Mouse (Mus musculus): ENCODE measurements around the gene Armc2. TPM values are rescaled to one million over a fixed set of nuclear protein-coding genes. Genes with fewer than 3 reads are reported as not detected.

Armc2 gene
- polyA plus RNA-seq, 1 experiment from 2014 or later = 3.5 TPM

DNA sequence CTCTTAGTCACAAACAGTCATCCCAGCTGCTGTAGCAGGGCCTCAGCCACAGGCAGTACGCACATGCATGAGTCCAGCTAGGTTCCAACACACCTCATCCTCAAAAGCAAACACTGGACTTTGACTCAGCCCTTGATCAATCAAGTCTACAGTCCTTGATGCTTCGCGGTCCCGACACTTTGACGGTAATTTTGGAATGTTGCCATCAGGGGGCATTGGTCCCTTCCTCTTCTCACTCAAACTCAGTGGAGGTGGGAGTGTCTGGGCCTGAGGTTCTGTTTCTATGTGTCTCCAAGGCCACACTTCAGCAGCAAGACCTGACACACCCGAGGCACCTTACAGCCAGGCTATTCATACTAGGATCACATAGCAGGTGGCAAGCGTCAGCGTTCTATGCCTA, 32.1 kb downstream of the Armc2 start:
- DNase-seq (ENCODE audit: low spot score) = no peak
- Histone ChIP-seq H3K4me1 (replicated peaks) (peaks cover 9% of the 10 kb centered on the region), H3K27me3 (ENCODE audit: insufficient read depth, poor library complexity, severe bottlenecking) (peaks cover 28% of the 10 kb centered on the region), H3K36me3 (no peaks in the 10 kb centered on the region), H3K9me3 (no peaks in the 10 kb centered on the region), H3K4me3 (no peak overlapping the region), H3K27ac (no peak overlapping the region)
- 87% methylated on average over 8 of the region's 8 CpGs for WGBS

DNA sequence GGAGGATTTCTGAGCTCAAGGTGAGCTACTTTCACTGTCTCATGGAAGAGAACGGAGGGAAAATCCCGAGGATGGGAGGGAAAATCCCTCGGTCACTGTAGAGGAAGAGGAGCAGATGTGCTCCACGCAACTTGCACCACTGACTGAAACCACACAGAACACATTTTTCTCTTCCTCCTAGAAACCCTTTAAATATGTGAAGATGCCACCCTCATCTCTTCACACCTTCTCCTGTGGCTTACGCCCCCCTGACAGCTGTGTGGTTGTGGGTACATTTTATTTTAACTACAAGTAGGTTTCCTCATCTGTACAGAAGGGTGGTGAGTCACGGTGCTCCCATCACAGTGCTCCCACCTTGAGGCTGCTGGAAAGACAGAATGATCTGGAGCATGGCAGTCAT, 34.0 kb downstream of the Armc2 start:
- H3K4me3 ChIP-seq = no peak overlapping the region
- no peaks in the 10 kb centered on the region for H3K9me3 ChIP-seq
- WGBS = 91% methylated on average over 6 of the region's 6 CpGs
- no peak for DNase-seq (ENCODE audit: low spot score)
- H3K27ac ChIP-seq = no peak overlapping the region
- no peaks in the 10 kb centered on the region for H3K4me1 ChIP-seq (replicated peaks)
- peaks cover 9% of the 10 kb centered on the region for H3K27me3 ChIP-seq (ENCODE audit: insufficient read depth, poor library complexity, severe bottlenecking)
- no peaks in the 10 kb centered on the region for H3K36me3 ChIP-seq

DNA sequence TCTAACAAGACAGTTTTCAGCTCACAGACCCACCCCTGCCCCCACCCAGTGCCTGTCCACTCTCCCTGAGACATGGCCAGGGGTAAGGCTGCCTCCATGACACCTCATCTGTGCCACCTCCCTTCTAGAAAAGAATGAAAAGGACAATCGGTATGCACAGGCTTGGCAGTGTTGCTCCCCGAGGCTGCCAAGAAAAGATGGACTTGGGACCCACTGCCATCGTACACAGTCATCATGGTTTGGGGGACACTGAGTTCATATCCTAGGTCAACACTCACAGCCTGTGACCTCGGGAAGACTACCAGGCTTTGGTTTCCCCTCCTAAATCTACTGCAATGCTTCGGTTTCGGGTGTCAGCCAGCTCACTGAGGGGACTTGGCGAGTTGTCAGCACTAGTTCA, 35.4 kb downstream of the Armc2 start:
- 77% methylated on average over 7 of the region's 7 CpGs for WGBS

DNA sequence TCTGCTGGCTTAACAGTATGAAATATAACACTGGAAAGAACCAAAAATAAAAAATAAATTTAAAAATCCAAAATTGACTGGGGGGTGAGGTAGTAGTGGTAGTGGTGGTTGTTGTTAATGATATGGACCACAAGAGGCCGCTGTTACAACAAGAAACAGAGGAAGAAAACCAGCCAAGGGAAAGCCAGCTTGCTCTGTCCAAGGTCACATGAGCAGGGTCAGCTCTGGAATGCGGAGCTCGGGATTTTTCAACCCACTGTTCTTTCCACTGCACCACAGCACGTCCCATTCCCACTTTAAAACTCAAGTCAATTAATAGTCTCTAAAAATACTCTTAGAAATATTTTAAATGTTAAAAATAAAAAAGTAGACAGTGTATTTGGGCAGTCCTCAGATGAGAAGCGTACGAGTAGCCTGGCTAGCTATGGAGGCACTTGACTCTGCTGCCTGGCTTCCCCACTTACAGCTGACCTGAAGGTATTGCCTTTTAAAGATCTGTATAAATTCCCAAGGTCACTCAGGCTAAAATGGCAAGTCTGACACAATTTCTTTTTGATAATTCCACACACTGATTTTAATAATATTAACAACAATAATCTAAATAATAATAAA, 37.4 kb downstream of the Armc2 start:
- no peak overlapping the region for H3K27ac ChIP-seq

More for the DNA sequence above, 35.4 kb downstream of the Armc2 start:
- no peak for DNase-seq (ENCODE audit: low spot score)
- no peak overlapping the region for H3K27ac ChIP-seq
- H3K36me3 ChIP-seq = no peaks in the 10 kb centered on the region
- no peaks in the 10 kb centered on the region for H3K4me1 ChIP-seq (replicated peaks)
- no peak overlapping the region for H3K4me3 ChIP-seq
- peaks cover 3% of the 10 kb centered on the region; the same call in 1 of the 2 replicates for H3K27me3 ChIP-seq (ENCODE audit: insufficient read depth, poor library complexity, severe bottlenecking)
- no peaks in the 10 kb centered on the region for H3K9me3 ChIP-seq

DNA sequence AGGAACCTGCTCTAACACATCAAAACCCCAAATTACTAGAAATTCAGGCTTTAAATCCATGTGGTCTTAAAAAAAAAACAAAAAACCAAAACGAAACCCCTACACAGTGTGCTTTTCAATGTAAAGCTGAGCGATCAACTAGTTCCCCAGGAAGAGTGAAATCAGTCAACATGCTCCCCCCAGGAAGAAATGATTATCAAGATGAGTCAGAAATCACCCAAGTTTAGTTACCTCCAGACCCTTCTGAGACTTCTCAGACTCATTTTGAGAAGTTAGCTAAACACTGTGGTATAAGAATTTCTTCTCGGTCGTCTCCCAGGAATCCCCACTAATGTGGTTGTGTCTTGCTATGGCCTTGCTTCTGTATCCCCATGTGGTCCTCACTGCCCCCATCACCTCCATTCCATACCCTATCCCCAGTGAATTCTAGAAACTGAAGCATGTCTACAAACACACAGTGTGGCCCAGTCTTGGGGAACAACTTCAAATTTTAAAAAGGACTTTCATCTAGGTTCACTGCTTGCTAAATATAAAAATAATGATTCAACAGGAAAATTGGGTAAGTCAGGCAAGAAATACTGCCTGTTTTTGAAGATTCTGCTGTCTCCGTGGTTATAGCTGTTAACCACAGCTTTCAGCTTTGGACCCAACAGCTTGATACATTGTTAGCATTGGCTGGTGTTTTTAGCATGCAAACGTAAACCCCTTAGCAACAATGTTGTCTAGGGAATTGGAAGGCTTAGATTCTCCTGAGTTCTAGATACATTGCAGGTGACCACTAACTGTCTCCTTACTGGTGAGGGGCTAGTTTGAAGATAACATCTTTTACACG, 39.6 kb downstream of the Armc2 start:
- H3K27me3 ChIP-seq (ENCODE audit: insufficient read depth, poor library complexity, severe bottlenecking) = no peaks in the 10 kb centered on the region; the same call in 1 of the 2 replicates
- 83% methylated on average over 7 of the region's 7 CpGs for WGBS
- H3K36me3 ChIP-seq = no peaks in the 10 kb centered on the region
- H3K27ac ChIP-seq = no peak overlapping the region
- H3K4me3 ChIP-seq = no peak overlapping the region
- H3K4me1 ChIP-seq (replicated peaks) = no peaks in the 10 kb centered on the region
- no peak for DNase-seq (ENCODE audit: low spot score)
- no peaks in the 10 kb centered on the region for H3K9me3 ChIP-seq

More for the DNA sequence above, 37.4 kb downstream of the Armc2 start:
- no peaks in the 10 kb centered on the region for H3K9me3 ChIP-seq
- peak; percentile 60 for DNase-seq (ENCODE audit: low spot score)
- H3K27me3 ChIP-seq (ENCODE audit: insufficient read depth, poor library complexity, severe bottlenecking) = no peaks in the 10 kb centered on the region; the same call in 1 of the 2 replicates
- no peaks in the 10 kb centered on the region for H3K36me3 ChIP-seq
- H3K4me1 ChIP-seq (replicated peaks) = no peaks in the 10 kb centered on the region
- 27% methylated on average over 6 of the region's 6 CpGs for WGBS
- H3K4me3 ChIP-seq = no peak overlapping the region

DNA sequence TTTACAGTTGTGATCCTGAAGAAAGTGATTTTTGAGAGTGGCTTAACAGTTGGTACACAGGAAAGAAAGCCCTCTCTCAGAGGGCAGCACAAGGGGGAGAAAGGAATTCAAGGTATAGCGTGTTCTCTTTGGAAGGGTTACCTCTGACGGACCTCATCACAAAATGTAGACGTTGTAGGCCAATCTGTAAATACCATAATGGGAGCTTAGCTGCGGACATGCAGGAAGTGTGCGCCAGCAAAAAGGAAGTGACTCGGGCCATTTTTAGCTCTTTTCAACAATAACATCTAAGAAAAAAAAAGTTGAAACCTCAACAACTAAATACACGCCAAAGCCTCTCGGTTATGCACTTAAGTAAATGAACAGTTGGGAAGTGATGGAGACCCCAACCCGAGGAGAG, 45.6 kb downstream of the Armc2 start:
- H3K4me3 ChIP-seq = no peak overlapping the region
- no peaks in the 10 kb centered on the region for H3K36me3 ChIP-seq
- no peaks in the 10 kb centered on the region; the same call in 1 of the 2 replicates for H3K27me3 ChIP-seq (ENCODE audit: insufficient read depth, poor library complexity, severe bottlenecking)
- WGBS = 86% methylated on average over 9 of the region's 9 CpGs
- no peaks in the 10 kb centered on the region for H3K9me3 ChIP-seq
- no peak overlapping the region for H3K27ac ChIP-seq
- DNase-seq (ENCODE audit: low spot score) = no peak
- H3K4me1 ChIP-seq (replicated peaks) = no peaks in the 10 kb centered on the region

DNA sequence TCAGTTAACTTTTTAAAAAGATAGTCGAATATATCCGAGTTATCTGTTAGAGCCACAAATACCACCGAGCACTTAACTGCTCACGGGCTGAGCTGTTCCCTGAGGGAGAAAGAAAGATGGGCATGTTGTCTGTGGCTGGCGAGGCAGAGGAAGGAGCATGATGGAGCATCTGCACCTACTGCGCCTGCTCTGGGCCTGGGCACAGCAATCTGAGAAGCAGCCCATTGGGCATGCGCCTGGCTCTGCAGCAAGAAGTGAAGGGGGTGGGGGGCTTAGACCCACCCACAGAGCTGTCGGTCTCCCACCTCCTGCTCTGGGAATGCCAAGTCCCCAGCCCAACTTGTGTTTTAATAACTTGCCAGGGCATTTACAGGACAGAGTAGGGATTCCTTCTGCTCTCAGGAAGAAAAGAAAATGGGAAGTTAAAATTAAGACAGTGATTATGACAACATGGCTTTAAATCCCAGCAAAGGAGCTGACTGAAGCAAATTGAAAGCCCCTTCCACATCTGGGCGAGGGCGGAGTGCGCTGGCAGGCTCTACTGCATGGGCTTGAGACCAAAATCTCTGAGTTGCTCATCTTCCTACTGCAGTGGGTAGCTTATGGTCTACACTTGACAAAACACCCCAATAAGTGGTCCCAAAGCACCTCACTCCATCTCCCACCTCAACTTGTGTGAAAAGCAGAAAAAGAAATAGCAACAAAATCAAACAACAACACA, 50.2 kb downstream of the Armc2 start:
- H3K27me3 ChIP-seq (ENCODE audit: insufficient read depth, poor library complexity, severe bottlenecking) = no peaks in the 10 kb centered on the region
- H3K4me1 ChIP-seq (replicated peaks) = peaks cover 4% of the 10 kb centered on the region; the same call in 1 of the 2 replicates
- H3K36me3 ChIP-seq = no peaks in the 10 kb centered on the region
- WGBS = 85% methylated on average over 11 of the region's 11 CpGs
- no peak for DNase-seq (ENCODE audit: low spot score)
- H3K4me3 ChIP-seq = no peak overlapping the region
- H3K9me3 ChIP-seq = no peaks in the 10 kb centered on the region
- no peak overlapping the region for H3K27ac ChIP-seq

DNA sequence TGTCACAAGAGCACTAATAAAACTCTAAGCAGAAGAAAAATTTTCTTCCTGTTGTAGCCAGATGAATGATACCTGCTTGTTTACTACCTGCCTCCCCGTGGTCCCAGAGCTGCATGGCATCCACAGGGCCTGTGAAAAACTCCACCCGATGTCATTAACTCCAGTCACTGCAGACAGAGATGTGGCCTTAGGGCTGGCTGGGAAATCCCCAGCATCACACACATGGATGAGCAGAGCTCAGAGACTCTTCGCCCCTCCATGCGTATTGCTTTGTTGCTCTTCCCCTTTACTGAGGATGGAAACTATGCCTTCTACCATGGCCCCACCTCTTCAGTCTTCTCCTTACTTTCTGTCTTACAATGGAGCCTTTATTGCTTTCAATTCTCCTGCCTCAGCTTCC, 55.5 kb downstream of the Armc2 start:
- H3K4me1 ChIP-seq (replicated peaks) = peaks cover 8% of the 10 kb centered on the region; the same call in 1 of the 2 replicates
- H3K4me3 ChIP-seq = no peak overlapping the region
- H3K27me3 ChIP-seq (ENCODE audit: insufficient read depth, poor library complexity, severe bottlenecking) = no peaks in the 10 kb centered on the region
- peak; percentile 14 for DNase-seq (ENCODE audit: low spot score)
- 0 out of 2 replicates have a peak, but pooled peaks cover 4% of the 10 kb centered on the region for H3K9me3 ChIP-seq
- peak overlapping the region; percentile 35; the same call in 1 of the 2 replicates for H3K27ac ChIP-seq
- no peaks in the 10 kb centered on the region for H3K36me3 ChIP-seq
- WGBS = 68% methylated on average over 4 of the region's 4 CpGs

DNA sequence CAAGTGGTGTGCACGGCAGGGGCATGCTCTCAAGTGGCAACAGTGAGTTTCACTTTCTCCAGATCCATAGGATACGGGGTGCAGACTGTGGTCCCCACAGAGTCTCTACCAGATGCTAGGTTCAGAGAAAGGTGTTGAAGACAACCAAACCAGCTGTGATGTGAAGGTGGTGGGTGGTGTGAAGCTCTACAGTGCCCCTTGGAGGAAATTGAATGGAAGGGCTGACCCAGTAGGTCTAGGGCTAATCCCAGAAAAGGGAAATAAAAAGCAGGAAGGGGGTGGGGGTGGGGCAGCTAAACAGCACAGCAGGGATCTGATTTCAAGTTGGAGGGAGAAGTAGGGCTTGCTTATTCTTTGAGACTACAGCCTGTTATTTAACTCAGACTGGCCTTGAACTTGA, 58.4 kb downstream of the Armc2 start:
- 81% methylated on average over 2 of the region's 2 CpGs for WGBS
- Histone ChIP-seq H3K4me1 (replicated peaks) (peaks cover 8% of the 10 kb centered on the region; the same call in 1 of the 2 replicates), H3K27me3 (ENCODE audit: insufficient read depth, poor library complexity, severe bottlenecking) (no peaks in the 10 kb centered on the region), H3K27ac (no peak overlapping the region), H3K4me3 (no peak overlapping the region), H3K36me3 (no peaks in the 10 kb centered on the region), H3K9me3 (0 out of 2 replicates have a peak, but pooled peaks cover 4% of the 10 kb centered on the region)
- DNase-seq (ENCODE audit: low spot score) = no peak

DNA sequence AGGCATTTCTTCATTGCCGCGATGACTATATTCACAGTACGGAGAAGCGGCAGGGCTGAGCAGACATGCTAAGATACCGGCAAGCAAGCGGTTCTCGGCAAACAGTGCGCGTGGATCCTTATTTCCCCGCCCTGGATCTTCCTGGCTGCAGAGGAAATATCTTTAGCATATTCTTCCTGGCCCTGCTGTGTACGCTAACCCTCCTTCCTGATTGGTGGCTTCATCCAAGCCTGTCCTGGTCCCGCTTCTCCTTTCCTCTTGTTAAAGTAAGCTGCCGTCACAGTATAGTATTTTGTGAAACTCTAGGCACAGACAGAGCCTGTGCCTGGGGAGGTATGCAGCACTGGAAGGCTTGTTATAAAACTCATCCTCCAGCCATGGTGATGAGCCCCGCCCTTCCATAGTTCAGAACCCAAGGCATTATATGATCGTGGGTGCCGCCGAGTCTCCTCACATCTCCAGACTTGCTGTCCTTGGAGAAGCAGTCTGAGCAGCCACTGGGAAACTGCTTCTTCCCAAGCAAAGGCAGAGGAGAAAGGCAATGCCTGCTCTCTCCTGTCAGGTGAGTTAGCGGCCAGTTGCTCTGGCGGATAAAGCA, 59.5 kb downstream of the Armc2 start:
- Histone ChIP-seq H3K27me3 (ENCODE audit: insufficient read depth, poor library complexity, severe bottlenecking) (no peaks in the 10 kb centered on the region), H3K4me3 (no peak overlapping the region), H3K36me3 (no peaks in the 10 kb centered on the region), H3K9me3 (0 out of 2 replicates have a peak, but pooled peaks cover 4% of the 10 kb centered on the region), H3K27ac (no peak overlapping the region), H3K4me1 (replicated peaks) (peaks cover 8% of the 10 kb centered on the region; the same call in 1 of the 2 replicates)
- 92% methylated on average over 19 of the region's 19 CpGs for WGBS
- no peak for DNase-seq (ENCODE audit: low spot score)

DNA sequence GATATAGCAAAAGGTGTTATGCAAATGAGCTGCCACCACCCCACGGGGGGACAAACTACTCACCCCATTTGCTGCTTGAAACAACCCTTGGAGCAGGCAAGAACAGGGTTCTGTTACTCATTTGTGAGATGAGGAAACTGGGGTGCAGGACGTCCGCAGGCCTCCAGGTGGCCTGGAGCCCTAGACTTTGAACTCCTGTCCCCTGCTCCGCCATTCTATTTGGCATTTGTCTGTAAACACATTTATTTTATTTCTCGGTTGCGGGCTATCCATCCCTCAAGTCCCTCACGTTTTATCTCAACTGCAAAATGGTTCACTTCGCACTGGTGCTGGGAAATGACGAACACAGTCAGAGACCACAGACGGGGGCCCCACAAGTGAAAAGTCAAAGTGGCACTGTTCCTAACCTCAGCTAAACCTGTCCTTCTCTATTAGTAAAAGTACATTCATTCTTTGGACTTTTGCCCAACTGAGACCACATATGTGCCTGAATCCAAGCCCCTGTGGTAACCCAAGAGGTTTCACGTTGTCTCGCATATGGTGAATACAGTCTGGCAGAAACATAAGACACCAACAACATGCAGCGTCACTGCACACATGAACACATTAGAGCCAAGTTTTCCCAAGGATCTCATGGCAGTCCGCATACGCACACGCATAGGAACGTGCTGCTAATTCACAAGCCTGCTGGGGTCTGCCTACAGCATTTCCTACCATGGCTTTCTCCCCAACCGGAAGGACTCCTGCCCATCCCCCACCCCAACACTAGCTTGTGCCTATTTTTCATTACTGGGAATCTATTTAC, 60.6 kb downstream of the Armc2 start:
- Histone ChIP-seq H3K4me1 (replicated peaks) (peaks cover 1% of the 10 kb centered on the region; the same call in 1 of the 2 replicates), H3K36me3 (no peaks in the 10 kb centered on the region), H3K27ac (no peak overlapping the region), H3K9me3 (0 out of 2 replicates have a peak, but pooled peaks cover 4% of the 10 kb centered on the region), H3K27me3 (ENCODE audit: insufficient read depth, poor library complexity, severe bottlenecking) (no peaks in the 10 kb centered on the region), H3K4me3 (no peak overlapping the region)
- DNase-seq (ENCODE audit: low spot score) = no peak
- 90% methylated on average over 18 of the region's 18 CpGs for WGBS

DNA sequence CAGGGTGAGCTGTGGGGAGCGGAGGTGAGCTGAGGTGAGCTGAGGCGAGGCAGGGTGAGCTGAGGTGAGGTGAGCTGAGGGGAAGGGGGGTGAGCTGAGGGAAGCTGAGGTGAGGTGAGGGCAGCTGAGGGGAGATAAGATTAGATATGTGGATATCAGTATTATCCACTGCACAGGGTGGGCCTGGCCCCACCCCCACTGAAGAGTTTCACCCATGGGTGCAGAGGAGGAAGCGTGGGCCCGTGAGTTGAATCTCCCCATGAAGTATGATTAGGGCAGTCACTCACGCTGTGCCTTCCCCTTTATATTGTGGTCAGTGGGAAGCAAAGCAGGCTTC, 64.7 kb downstream of the Armc2 start:
- H3K27ac ChIP-seq = no peak overlapping the region
- no peaks in the 10 kb centered on the region for H3K9me3 ChIP-seq
- H3K4me1 ChIP-seq (replicated peaks) = no peaks in the 10 kb centered on the region
- H3K27me3 ChIP-seq (ENCODE audit: insufficient read depth, poor library complexity, severe bottlenecking) = no peaks in the 10 kb centered on the region
- WGBS = 98% methylated on average over 5 of the region's 5 CpGs
- no peak overlapping the region for H3K4me3 ChIP-seq
- H3K36me3 ChIP-seq = no peaks in the 10 kb centered on the region
- DNase-seq (ENCODE audit: low spot score) = no peak
